Mouse (Mus musculus): ENCODE results near the gene Nptxr.
"Not testable (repeated sequence)": the region's sequence is repeated elsewhere in the genome, so short reads cannot be mapped to it uniquely, and the experiment has no call there.

The Nptxr gene

DNA sequence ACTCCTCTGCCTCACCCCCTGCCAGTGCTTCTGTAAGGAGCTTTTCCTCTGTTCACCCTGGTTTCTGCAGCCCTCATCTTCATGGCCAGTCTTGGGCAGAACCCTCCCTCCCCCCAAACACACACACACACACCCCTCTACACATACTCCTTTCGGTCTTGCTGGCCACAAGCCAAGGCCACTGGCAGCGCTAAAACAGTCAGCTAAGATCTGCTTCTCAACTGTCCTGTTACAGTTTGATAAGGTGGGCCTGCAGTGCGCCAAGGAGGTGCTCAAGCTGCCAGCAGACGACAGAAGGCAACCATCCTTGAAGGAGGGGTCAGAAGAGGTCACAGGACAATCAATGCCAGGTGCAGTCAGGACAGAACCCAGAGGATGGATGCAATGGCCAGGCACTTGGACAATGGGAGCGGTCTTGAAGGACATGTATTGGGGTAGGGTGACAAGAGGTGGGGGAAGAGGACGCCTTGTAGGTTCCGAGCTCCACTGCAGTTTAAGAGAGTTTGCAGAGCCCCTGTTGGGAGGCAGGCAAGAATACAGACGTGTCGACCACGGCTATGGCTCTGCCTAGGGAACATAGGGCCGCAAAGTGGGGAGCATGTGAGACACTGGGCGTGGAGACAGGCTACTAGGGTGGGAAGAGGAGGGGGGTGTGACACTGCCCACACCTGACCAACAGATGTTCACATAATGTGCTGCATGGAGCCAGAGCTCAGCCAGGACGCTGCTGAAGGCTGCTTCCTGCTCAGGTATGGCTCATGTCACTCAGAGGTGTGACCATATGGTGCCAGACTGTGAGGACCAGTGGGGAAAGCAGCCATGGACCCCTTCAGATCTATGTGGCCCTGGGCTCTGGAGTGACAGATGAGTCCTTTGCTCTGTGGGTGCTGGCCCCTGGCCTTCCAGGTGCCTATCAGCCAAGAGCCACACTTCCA, 18.0 kb upstream of the Nptxr start:
- no peak for DNase-seq (ENCODE audit: low spot score)

- DNase-seq (ENCODE audit: low spot score) = no peak
These were observed 13.8 kb upstream of the Nptxr start for GRCm38 (mm10) chr15:79818325-79818724.

- no peak for DNase-seq (ENCODE audit: low spot score)
These were observed 9.2 kb upstream of the Nptxr start for GRCm38 (mm10) chr15:79813666-79814258.

- DNase-seq (ENCODE audit: low spot score) = not testable (repeated sequence)
These were observed 8.3 kb upstream of the Nptxr start for GRCm38 (mm10) chr15:79812840-79813239.

GRCm38 (mm10) chr15:79810997-79811396, 6.4 kb upstream of the Nptxr start:
- DNase-seq (ENCODE audit: low spot score) = no peak

DNA sequence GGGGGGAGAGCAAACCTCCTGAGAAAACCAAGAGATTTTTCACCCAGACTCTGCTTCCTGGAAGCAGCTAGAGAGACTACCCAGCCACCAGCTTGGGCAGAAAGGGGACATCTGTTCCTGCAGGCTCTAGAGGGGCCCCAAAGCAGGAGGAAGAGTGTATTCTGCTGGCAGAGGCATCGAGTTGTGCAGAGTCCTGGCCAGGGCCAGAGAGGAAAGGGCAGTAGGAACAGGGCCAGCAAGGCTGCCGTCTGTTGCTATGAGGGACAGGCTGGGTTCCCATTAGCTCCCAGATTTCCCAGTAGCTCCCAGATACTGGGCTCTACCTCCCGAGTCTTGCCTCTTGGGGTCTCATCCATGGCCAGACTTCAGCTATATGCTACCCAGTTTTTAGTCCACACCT, 5.5 kb upstream of the Nptxr start:
- DNase-seq (ENCODE audit: low spot score) = no peak

DNA sequence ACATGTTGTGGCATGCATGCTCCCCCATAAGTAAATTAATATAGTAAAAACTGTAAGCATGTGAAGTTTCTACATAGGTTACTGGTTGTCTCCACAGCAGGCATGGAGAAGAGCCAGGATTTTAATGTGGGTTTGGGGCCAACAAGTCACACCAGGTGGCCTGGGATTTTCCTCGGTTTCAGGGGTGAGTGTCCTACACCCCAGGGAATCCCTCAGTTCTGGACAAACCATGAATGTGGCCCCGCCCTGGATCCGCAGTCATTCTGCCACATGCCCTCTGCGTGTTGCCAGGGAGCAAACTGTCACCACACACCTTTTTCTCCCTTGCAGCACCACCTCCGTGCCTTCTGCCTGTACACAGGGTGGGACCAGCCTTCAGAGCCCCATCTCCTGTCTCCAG, 4.1 kb upstream of the Nptxr start:
- no peak for DNase-seq (ENCODE audit: low spot score)

GRCm38 (mm10) chr15:79808114-79808513, 3.5 kb upstream of the Nptxr start:
- no peak for DNase-seq (ENCODE audit: low spot score)

GRCm38 (mm10) chr15:79807050-79807449, 2.5 kb upstream of the Nptxr start:
- DNase-seq (ENCODE audit: low spot score) = no peak

DNA sequence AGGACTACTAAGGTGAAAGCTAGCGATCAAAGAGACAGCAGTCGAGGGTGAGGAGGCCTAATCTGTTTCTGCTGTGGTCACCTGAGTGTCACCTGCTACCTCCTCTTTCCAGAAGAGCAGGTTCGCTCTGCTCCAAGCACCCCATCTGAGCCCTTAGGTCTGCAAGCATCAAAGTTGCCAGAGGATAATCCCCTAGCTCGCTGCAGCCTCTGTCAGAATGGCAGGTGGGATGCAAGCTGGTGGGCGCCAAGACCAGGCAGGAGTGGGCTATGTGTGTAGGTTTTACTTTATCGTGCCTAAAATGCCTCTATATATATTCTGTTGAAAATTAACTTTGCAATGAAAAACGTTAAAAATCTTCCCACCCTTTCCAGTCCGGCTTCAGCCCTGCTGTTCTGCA, 680 bp upstream of the Nptxr start:
- DNase-seq (ENCODE audit: low spot score) = no peak

- DNase-seq (ENCODE audit: low spot score) = no peak
These were observed 824 bp downstream of the Nptxr start for GRCm38 (mm10) chr15:79803533-79804351.

- no peak for DNase-seq (ENCODE audit: low spot score)
These were observed 2.3 kb downstream of the Nptxr start for GRCm38 (mm10) chr15:79802304-79802703.

- DNase-seq (ENCODE audit: low spot score) = no peak
These were observed 2.9 kb downstream of the Nptxr start for GRCm38 (mm10) chr15:79801646-79802045.

DNA sequence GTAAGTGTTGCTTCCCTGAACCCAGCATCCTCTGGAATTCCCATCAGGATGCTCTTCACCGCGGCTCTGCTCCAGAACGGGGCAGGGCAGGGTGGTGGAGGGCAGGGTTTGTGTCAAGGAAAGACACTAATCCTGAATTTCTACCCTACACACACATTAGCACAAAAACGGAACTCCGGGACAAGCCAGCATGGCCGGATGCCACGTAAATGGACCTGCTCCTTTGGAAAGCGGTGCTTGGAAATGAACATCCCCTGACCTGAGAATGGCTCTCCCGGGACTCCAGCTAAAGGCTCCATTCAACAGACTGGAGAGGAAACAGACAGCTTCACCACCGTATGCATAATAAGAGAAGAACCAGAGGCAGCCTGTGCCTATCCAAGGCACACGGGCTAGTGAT, 3.9 kb downstream of the Nptxr start:
- DNase-seq (ENCODE audit: low spot score) = no peak

DNA sequence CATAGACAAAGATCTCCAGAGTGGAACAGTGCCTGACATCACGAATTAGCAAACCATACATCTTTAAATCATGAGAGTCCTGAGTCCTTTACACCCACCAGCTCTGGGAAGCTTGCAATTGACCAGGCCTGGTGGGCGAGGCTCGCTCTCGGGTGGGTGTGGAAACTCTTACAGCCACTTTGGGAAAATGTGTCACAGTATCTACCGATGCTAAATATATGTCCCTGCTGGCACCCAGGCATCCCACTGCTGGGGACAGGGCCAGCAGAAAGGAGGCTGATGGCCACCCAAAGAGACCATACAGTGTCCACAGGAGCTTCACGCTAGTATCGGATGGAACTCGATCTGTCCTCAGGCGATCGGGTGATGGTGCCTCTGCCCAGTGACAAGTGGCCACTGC, 6.0 kb downstream of the Nptxr start:
- no peak for DNase-seq (ENCODE audit: low spot score)

DNA sequence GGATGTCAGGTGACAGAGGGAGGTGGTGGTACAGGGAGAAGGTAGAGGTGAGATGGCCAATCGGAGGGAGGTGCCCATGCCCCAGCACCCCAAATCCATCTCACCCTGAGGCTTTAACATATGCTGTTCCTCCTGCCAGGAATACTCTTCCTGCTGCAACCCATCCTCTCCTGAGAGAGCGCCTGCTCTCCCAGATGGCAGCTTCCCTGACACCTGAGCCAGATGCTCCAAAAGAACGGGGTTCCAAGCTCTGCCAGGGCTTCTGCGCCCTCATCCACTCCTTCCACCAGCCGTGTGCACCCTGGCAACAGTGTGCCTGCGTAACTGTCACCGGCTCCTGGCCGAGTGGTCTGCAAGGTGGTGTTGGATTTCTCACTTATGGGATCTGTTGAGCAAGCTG, 6.9 kb downstream of the Nptxr start:
- DNase-seq (ENCODE audit: low spot score) = no peak

- no peak for DNase-seq (ENCODE audit: low spot score)
These were observed 7.5 kb downstream of the Nptxr start for GRCm38 (mm10) chr15:79797096-79797495.

- peak; percentile 78 for DNase-seq (ENCODE audit: low spot score)
These were observed 8.3 kb downstream of the Nptxr start for GRCm38 (mm10) chr15:79796256-79796655.

DNA sequence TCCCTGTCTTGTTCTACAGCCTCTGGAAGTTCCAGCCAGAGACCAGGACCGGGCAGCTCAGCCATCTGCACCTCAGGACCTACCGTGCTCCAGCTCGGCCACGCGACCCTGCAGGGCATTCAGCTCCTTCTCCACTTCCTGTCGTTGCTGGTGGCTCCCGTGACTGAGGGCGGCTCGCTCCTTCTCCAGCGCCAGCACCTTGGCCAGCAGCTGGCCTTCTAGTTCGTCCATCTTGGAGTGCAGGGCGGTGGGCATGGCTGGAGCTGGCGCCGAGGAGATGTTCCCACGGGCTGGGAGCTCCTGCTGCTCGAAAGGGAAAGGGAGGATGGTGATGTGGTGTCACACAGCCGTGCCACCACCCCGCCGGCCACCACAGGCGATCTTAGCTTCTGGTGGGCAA, 10.4 kb downstream of the Nptxr start:
- DNase-seq (ENCODE audit: low spot score) = no peak

- DNase-seq (ENCODE audit: low spot score) = no peak
These were observed 11.5 kb downstream of the Nptxr start for GRCm38 (mm10) chr15:79793076-79793475.

GRCm38 (mm10) chr15:79792455-79792854, 12.1 kb downstream of the Nptxr start:
- no peak for DNase-seq (ENCODE audit: low spot score)

GRCm38 (mm10) chr15:79791502-79791901, 13.1 kb downstream of the Nptxr start:
- DNase-seq (ENCODE audit: low spot score) = no peak

- DNase-seq (ENCODE audit: low spot score) = no peak
These were observed 13.7 kb downstream of the Nptxr start for GRCm38 (mm10) chr15:79790905-79791304.

Data from layer of hippocampus, adult 11-12 months (tissue).